Mouse (Mus musculus) embryonic fibroblast, embryonic 13.5 days (primary cell): ENCODE data around the gene Duox1.

Experiments used
- CTCF ChIP-seq: IDR thresholded peaks from 2 replicates; pipeline ENCODE4 v1.5.1; 2011; ENCODE audit warnings: mild to moderate bottlenecking, control low read depth, low read length, moderate library complexity, borderline replicate concordance; ENCODE audit not compliant: insufficient read depth
- POLR2A ChIP-seq: IDR thresholded peaks from 2 replicates; pipeline ENCODE4 v1.6.1; 2011; ENCODE audit warnings: low read depth, mild to moderate bottlenecking, control low read depth, low read length, moderate library complexity

DNA sequence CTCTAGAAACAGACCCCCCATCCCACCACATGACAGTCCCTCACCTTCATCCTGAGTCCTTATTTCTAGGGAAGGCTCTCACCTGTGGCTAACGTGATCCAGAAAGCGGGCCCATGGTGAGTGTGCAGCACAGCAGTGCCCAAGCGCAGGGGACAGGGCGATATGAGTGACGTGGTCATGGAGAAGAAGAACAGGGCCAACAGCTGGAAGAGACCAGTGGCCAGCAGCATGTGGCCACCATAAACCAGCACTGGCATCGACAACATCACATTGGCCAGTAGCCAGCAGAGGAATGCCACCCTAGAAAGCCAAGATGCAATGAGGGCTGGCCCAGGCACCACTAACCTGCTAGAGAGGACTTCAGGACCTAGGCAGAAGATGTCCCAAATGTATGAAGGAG, 10.9 kb upstream of the Duox1 start:
- TF ChIP-seq CTCF (no peak), POLR2A (no peak)
